13 mouse cellular contexts compared by ENCODE assay signal in the genomic region with DNA sequence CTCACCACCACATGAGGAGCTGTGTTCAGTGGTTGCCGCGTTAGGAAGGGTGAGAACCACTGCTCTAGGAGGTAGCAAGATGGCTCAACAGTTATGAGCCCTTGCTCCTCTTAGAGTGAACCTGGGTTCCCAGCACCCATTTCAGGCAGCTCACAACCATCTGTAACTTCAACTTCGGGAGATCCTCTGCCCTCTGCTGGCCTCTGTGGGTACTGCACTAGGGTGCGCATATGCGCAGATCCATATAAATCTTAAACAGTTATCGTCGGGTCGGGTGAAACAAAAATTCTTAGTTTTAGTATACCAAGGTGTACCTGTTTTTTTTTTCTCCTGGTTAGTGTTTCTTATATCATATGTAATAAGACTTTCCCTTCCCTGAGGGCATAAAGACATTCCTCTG. TPM values are rescaled to one million over a fixed set of nuclear protein-coding genes. Genes with fewer than 3 reads are reported as not detected.
DNase-seq lines count a peak whose midpoint lies in the region; ATAC-seq and TF ChIP-seq lines count a peak whose summit lies in the region.
"Had no signal": no experiment of that assay in that cellular context is flagged by ENCODE, and none has a peak within 500 bp of the region (broad histone marks: within the 10 kb centered on the region; RNA-seq: fewer than 3 reads in every experiment).

No protein-coding gene starts in this region.

- no peak for DNase-seq in forebrain, postnatal 0 days
- peak; percentile 8 for DNase-seq in lung, postnatal 36 days
- DNase-seq in lung, postnatal 10 days: no peak
- DNase-seq in brain, embryonic 14.5 days (ENCODE audit: low read depth): no peak
- DNase-seq in thymus, postnatal 36 days: peak; percentile 12 to 19
- no peak for DNase-seq in adrenal gland, postnatal 14 days
- DNase-seq in ovary, postnatal 10 days (ENCODE audit: low spot score): no peak
- DNase-seq: cerebellum, adult 8-10 months had no signal

- no peak overlapping the region for H3K9ac ChIP-seq in forebrain, postnatal 0 days
- H3K9ac ChIP-seq in forebrain, embryonic 12.5 days: no peak overlapping the region
- H3K9ac ChIP-seq: embryonic facial prominence, embryonic 12.5 days had no signal

- no peaks in the 10 kb centered on the region for H3K36me3 ChIP-seq in forebrain, postnatal 0 days (ENCODE audit: insufficient read depth)
- no peaks in the 10 kb centered on the region for H3K36me3 ChIP-seq in forebrain, embryonic 12.5 days (replicated peaks)
- H3K36me3 ChIP-seq: embryonic facial prominence, embryonic 12.5 days had no signal

- ATAC-seq in forebrain, postnatal 0 days: no peak
- ATAC-seq in forebrain, embryonic 12.5 days (ENCODE audit: low FRiP score): no peak

- H3K4me3 ChIP-seq in forebrain, postnatal 0 days (ENCODE audit: low read depth, low read length): no peak overlapping the region
- no peak overlapping the region for H3K4me3 ChIP-seq in forebrain, embryonic 12.5 days (replicated peaks)
- H3K4me3 ChIP-seq: embryonic facial prominence, embryonic 12.5 days; megakaryocyte, embryonic 14.5 days had no signal

- no peaks in the 10 kb centered on the region for H3K27me3 ChIP-seq in forebrain, postnatal 0 days (ENCODE audit: insufficient read depth, low read length)
- H3K27me3 ChIP-seq in forebrain, embryonic 12.5 days: no peaks in the 10 kb centered on the region
- H3K27me3 ChIP-seq: embryonic facial prominence, embryonic 12.5 days; megakaryocyte, embryonic 14.5 days had no signal

- no peaks in the 10 kb centered on the region for H3K4me1 ChIP-seq in forebrain, postnatal 0 days (ENCODE audit: insufficient read depth)
- no peaks in the 10 kb centered on the region for H3K4me1 ChIP-seq in forebrain, embryonic 12.5 days
- H3K4me1 ChIP-seq: embryonic facial prominence, embryonic 12.5 days; megakaryocyte, embryonic 14.5 days had no signal

- WGBS in forebrain, postnatal 0 days: 96% methylated on average over 8 of the region's 8 CpGs
- WGBS in forebrain, embryonic 12.5 days: 96% methylated on average over 8 of the region's 8 CpGs

- H3K4me2 ChIP-seq in forebrain, postnatal 0 days (ENCODE audit: low read depth): no peak overlapping the region
- H3K4me2 ChIP-seq in forebrain, embryonic 12.5 days: no peak overlapping the region
- H3K4me2 ChIP-seq: embryonic facial prominence, embryonic 12.5 days; heart, embryonic 11.5 days had no signal

- no peak overlapping the region for H3K27ac ChIP-seq in forebrain, postnatal 0 days (ENCODE audit: low read depth, low read length)
- no peak overlapping the region for H3K27ac ChIP-seq in forebrain, embryonic 12.5 days
- H3K27ac ChIP-seq: embryonic facial prominence, embryonic 12.5 days had no signal

- no peaks in the 10 kb centered on the region for H3K9me3 ChIP-seq in forebrain, postnatal 0 days (ENCODE audit: low read length)
- peaks cover 3% of the 10 kb centered on the region; the same call in 1 of the 2 replicates for H3K9me3 ChIP-seq in forebrain, embryonic 12.5 days
- H3K9me3 ChIP-seq: embryonic facial prominence, embryonic 12.5 days had no signal

- TF ChIP-seq CTCF in forebrain, postnatal 0 days (IDR thresholded peaks at IDR 0.05; ENCODE audit: low read depth): peak; percentile 34; the same call in 1 of the 2 replicates
- TF ChIP-seq CTCF in brain, embryonic 14.5 days (IDR thresholded peaks at IDR 0.05; ENCODE audit: borderline replicate concordance, extremely low read depth, insufficient read depth, insufficient read length): peak; percentile 48; the same call in 1 of the 2 replicates

- TF ChIP-seq POLR2A in brain, embryonic 14.5 days (IDR thresholded peaks at IDR 0.05; ENCODE audit: borderline replicate concordance, extremely low read depth, insufficient read depth, insufficient read length, poor library complexity, severe bottlenecking): no peak

RNA-seq across cellular contexts. Expression of a gene that starts 32.9 kb away (rescaled TPM):
- total RNA-seq in forebrain, postnatal 0 days (2014; rRNA removed): 0.08 and 0.10 TPM in 2 replicates
- polyA plus RNA-seq in forebrain, postnatal 0 days (2015; fragmentation: Nextera tagmentation; extraction: Ambion mirVana): 0.15 and 0.16 TPM in 2 replicates
- polyA plus RNA-seq in forebrain, embryonic 12.5 days (2016; fragmentation: Nextera tagmentation; extraction: Ambion mirVana): 0.08 TPM in 1 of 2 replicates, not detected in the other
- 0.44 and 0.90 TPM in 2 replicates for polyA plus RNA-seq in brain, embryonic 14.5 days (2012; rRNA removed)
- total RNA-seq in adrenal gland, postnatal 14 days (2021): not detected in 2 replicates
- total RNA-seq: adrenal gland, adult 18-20 months had no signal

Comparison
In these comparisons a context has a peak if more than half of its experiments do, and no peak if none do; other contexts are left out.
1. DNase-seq: peak in lung, postnatal 36 days (single experiment) and thymus, postnatal 36 days (2 of 2); none in forebrain, postnatal 0 days (single experiment), lung, postnatal 10 days (single experiment), brain, embryonic 14.5 days (single experiment), adrenal gland, postnatal 14 days (single experiment) and ovary, postnatal 10 days (single experiment).